Mouse (Mus musculus) gastrocnemius, adult 18-20 months (tissue): Measurements from ENCODE around the gene Fads6. TPM values are rescaled to one million over a fixed set of nuclear protein-coding genes. Genes with fewer than 3 reads are reported as not detected.

Source experiments
- microRNA-seq: library from miRNA; unstranded; fragments of <30 nt; microRNA quantifications from one replicate; pipeline ENCODE4 v1.2.0, GENCODE M21; 2021
- total RNA-seq, 2 experiments: library from RNA; stranded (reverse); gene quantifications; 2 replicates each; pipeline ENCODE4 v1.2.3; 2021

The Fads6 gene
- total RNA-seq, 2 experiments from 2014 or later = 4.7 to 6.0 TPM

Small RNA genes lying within 50 kb of the gene (microRNA-seq; reads per million reads assigned to microRNA genes)
- gene Gm25837 = not detected

Other genes with a start within 250 kb of the Fads6 start
- gene Cd300ld3, start 249.3 kb downstream of the Fads6 start, total RNA-seq = 1 to 10 TPM; 1.8 to 2.0 TPM
- gene Cd300e, start 235.5 kb downstream of the Fads6 start, total RNA-seq = not detected
- under 1 TPM in 1 of 2 experiments, not detected in 1; 0.36 TPM for gene Rab37, start 206.2 kb downstream of the Fads6 start, total RNA-seq
- not detected for gene Cd300lf, start 163.7 kb downstream of the Fads6 start, total RNA-seq
- gene Slc9a3r1, start 134.3 kb downstream of the Fads6 start, total RNA-seq = 1 to 10 TPM; 1.6 to 1.9 TPM
- gene Tmem104, start 110.2 kb downstream of the Fads6 start, total RNA-seq = 1 to 10 TPM; 7.5 to 7.9 TPM
- gene Nat9, start 109.8 kb downstream of the Fads6 start, total RNA-seq = 10 to 100 TPM; 12.6 to 20.2 TPM
- under 1 TPM; 0.05 to 0.14 TPM for gene Grin2c, start 30.4 kb downstream of the Fads6 start, total RNA-seq
- gene Fdxr, start 20.6 kb downstream of the Fads6 start, total RNA-seq = 1 to 10 TPM; 3.2 TPM
- gene Otop2, start 9.5 kb upstream of the Fads6 start, total RNA-seq = not detected
- under 1 TPM; 0.16 to 0.19 TPM for gene Ush1g, start 24.4 kb upstream of the Fads6 start, total RNA-seq
- gene Otop3, start 37.1 kb upstream of the Fads6 start, total RNA-seq = not detected
- gene Hid1, start 70.1 kb upstream of the Fads6 start, total RNA-seq = under 1 TPM; 0.81 to 0.96 TPM
- gene Cdr2l, start 84.3 kb upstream of the Fads6 start, total RNA-seq = 1 to 10 TPM; 1.2 to 1.5 TPM
- gene Mrpl58, start 106.1 kb upstream of the Fads6 start, total RNA-seq = 10 to 100 TPM; 90.3 to 95.5 TPM
- 100 to 1,000 TPM; 772 to 857 TPM for gene Atp5h, start 122.3 kb upstream of the Fads6 start, total RNA-seq
- gene Kctd2, start 122.5 kb upstream of the Fads6 start, total RNA-seq = 10 to 100 TPM; 15.9 to 17.7 TPM
- gene Trim80, start 142.9 kb upstream of the Fads6 start, total RNA-seq = not detected
- gene Slc16a5, start 164.8 kb upstream of the Fads6 start, total RNA-seq = not detected
- 1 to 10 TPM in 1 of 2 experiments, under 1 TPM in 1; 0.82 to 1.3 TPM for gene Armc7, start 178.0 kb upstream of the Fads6 start, total RNA-seq
- gene Nt5c, start 194.2 kb upstream of the Fads6 start, total RNA-seq = 1 to 10 TPM; 6.2 to 6.8 TPM
- gene Jpt1, start 216.7 kb upstream of the Fads6 start, total RNA-seq = 10 to 100 TPM; 49.7 to 52.4 TPM
- 100 to 1,000 TPM; 146 TPM for gene Sumo2, start 238.6 kb upstream of the Fads6 start, total RNA-seq